In the genomic region with DNA sequence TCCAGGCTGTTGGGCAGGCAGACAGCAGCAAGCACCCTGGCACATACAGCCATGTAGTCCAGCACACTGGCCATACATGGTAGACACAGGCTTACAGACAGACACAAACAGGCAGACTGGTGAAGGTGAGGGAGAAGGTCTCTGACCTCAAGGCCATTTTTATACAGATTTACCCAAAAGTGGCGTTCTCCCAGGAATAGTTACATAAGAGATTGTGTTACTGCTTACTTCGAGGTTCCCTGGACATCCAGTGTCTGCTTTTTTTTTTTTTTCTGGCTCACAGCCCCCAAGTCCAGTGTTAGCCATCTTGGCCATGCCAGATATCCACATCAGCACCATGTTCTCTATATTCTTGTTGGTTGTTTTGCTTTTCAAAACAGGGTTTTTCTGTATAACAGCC, we compare ENCODE assay signal across 23 mouse cellular contexts. TPM values are rescaled to one million over a fixed set of nuclear protein-coding genes. Genes with fewer than 3 reads are reported as not detected.
"Had no signal": no experiment of that assay in that cellular context is flagged by ENCODE, and none has a peak within 500 bp of the region (broad histone marks: within the 10 kb centered on the region; RNA-seq: fewer than 3 reads in every experiment).

No protein-coding gene starts in this region.

- H3K4me1 ChIP-seq: neural tube, embryonic 15.5 days; stomach, embryonic 15.5 days had no signal

- H3K9me3 ChIP-seq: neural tube, embryonic 15.5 days; stomach, embryonic 15.5 days had no signal

- H3K27ac ChIP-seq: neural tube, embryonic 15.5 days; stomach, embryonic 15.5 days; stomach, postnatal 0 days had no signal

- H3K36me3 ChIP-seq: neural tube, embryonic 15.5 days; stomach, embryonic 15.5 days had no signal

- H3K4me2 ChIP-seq: neural tube, embryonic 15.5 days; stomach, embryonic 15.5 days had no signal

- DNase-seq: retina, postnatal 1 day; right cerebral cortex, adult 18-20 months; right cerebral cortex, postnatal 14 days; right cerebral cortex, postnatal 25 days; right cerebral cortex, postnatal 4 days; spleen, adult 18-20 months; thymus, adult 18-20 months; thymus, adult 2 months; thymus, postnatal 14 days; thymus, postnatal 25 days; thymus, postnatal 36 days; thymus, postnatal 4 days had no signal

- H3K27me3 ChIP-seq: neural tube, embryonic 15.5 days; stomach, embryonic 15.5 days had no signal

- H3K9ac ChIP-seq: neural tube, embryonic 15.5 days; stomach, embryonic 15.5 days had no signal

- H3K4me3 ChIP-seq: neural tube, embryonic 15.5 days; stomach, embryonic 15.5 days had no signal

RNA-seq across cellular contexts. Expression of gene Lyg1, which starts 1.0 kb away (rescaled TPM):
- total RNA-seq: neutrophil, adult 5-6 weeks had no signal
- polyA plus RNA-seq: neural tube, embryonic 14.5 days; neural tube, embryonic 15.5 days; small intestine, adult 2 months; spleen, adult 2 months; stomach, embryonic 14.5 days; stomach, embryonic 15.5 days; stomach, embryonic 16.5 days; testis, adult 2 months; thymus, adult 2 months; urinary bladder, adult 2 months had no signal

RNA-seq across cellular contexts. Expression of gene Lyg2, which starts 42.2 kb away (rescaled TPM):
- total RNA-seq: neutrophil, adult 5-6 weeks had no signal
- polyA plus RNA-seq: neural tube, embryonic 14.5 days; neural tube, embryonic 15.5 days; small intestine, adult 2 months; spleen, adult 2 months; stomach, embryonic 14.5 days; stomach, embryonic 15.5 days; stomach, embryonic 16.5 days; stomach, postnatal 0 days; testis, adult 2 months; urinary bladder, adult 2 months had no signal
